Mouse (Mus musculus): ENCODE data around the gene Gm13279. TPM values are rescaled to one million over a fixed set of nuclear protein-coding genes. Genes with fewer than 3 reads are reported as not detected.
"Not testable (repeated sequence)": the region's sequence is repeated elsewhere in the genome, so short reads cannot be mapped to it uniquely, and the experiment has no call there.

The Gm13279 gene
- polyA plus RNA-seq, 1 experiment: not detected

DNA sequence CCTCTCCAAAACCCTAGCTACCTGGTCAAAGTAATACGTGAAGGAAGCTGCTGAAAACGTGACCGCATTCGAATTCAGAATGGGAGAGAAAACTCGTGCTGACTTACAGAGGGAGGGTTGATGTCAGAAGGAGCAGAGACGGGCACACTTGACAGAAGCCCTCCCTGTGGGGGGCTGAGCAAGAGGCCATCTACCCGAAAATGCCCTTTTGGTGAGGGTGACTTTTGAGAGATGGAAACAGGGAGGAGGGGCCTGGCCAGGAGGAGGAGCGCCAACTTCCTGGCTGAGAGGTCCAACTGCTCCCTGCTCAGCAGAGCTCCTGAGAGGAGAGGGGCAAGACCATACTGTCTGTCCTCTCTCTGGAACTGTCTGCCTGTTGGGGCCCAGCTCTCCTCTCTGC, 8.0 kb downstream of the Gm13279 start, which contains the start of gene Gm13288:
Gene Gm13288, plus strand, starts transcription at position 301 of the 400 bp plus-strand sequence.
- H3K79me2 ChIP-seq (ENCODE audit: control insufficient read depth, insufficient read depth); H3K4me3 ChIP-seq; H3K27me3 ChIP-seq (ENCODE audit: control insufficient read depth, insufficient read depth, insufficient read length); H3K36me3 ChIP-seq (ENCODE audit: control insufficient read depth, insufficient read depth); H3ac ChIP-seq (ENCODE audit: control insufficient read depth, insufficient read length); H3K4me2 ChIP-seq (ENCODE audit: low read depth): not testable (repeated sequence)

DNA sequence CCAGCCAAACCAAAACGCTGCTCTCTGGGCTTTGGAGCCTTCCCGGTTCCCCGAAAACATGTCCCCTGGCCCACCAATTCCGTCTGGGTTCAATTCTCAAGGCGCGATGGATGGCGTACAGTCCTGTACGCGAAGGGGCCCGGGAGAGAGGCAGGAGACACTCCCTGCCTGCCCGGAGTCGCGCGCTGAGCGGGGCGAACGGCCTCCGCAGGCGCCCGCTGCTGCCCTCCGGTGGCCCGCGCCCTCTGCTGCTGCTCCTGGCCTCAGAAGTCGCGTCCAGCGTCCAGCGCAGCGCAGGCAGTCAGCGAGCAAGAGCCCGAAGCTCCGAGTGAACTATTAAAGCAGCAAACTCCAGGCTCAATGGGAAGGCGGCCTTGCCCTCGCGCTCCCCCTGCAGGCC, 8.6 kb downstream of the Gm13279 start:
- not testable (repeated sequence) for H3K36me3 ChIP-seq (ENCODE audit: control insufficient read depth, insufficient read depth); H3K79me2 ChIP-seq (ENCODE audit: control insufficient read depth, insufficient read depth); H3K27me3 ChIP-seq (ENCODE audit: control insufficient read depth, insufficient read depth, insufficient read length); H3K4me2 ChIP-seq (ENCODE audit: low read depth); H3ac ChIP-seq (ENCODE audit: control insufficient read depth, insufficient read length); H3K4me3 ChIP-seq

DNA sequence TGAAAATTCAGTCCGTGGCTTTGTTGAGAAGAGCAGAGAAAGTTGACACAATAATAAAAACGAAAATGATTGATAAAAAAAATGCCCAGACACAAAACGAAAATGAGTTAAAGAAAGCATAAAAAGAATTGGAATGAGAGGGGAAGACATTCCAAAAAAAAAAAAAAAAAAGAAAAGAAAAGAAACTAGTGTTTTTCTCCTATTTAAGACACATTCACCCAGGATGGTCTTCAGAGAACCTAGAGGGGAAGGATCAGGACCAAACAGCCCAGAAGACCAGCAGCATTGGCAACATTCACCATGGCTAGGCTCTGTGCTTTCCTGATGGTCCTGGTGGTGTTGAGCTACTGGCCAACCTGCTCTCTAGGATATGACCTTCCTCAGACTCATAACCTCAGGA, 18.7 kb downstream of the Gm13279 start, which contains the start of gene Ifna7:
Gene Ifna7, plus strand, starts transcription at position 301 of the 400 bp plus-strand sequence.
- TF ChIP-seq POLR2A (IDR thresholded peaks at IDR 0.05; ENCODE audit: insufficient read length, low read depth) (no peak), MYOD1 (IDR thresholded peaks at IDR 0.05; ENCODE audit: control insufficient read depth in 1 of 3, insufficient read length in 2 of 3, low read depth in 2 of 3) (no peak), MAX (IDR thresholded peaks at IDR 0.05; ENCODE audit: low read depth) (no peak), TCF12 (IDR thresholded peaks at IDR 0.05; ENCODE audit: insufficient read depth, poor library complexity, severe bottlenecking) (no peak), CEBPB (IDR thresholded peaks at IDR 0.05; ENCODE audit: insufficient read depth, poor library complexity, severe bottlenecking) (no peak), TCF3 (IDR thresholded peaks at IDR 0.05; ENCODE audit: insufficient read length, low read depth) (no peak), SRF (IDR thresholded peaks at IDR 0.05; ENCODE audit: control insufficient read depth, insufficient read length, low read depth) (no peak), POLR2AphosphoS2 (IDR thresholded peaks at IDR 0.05; ENCODE audit: insufficient read length, low read depth) (no peak), REST (IDR thresholded peaks at IDR 0.05; ENCODE audit: insufficient read depth, insufficient read length) (no peak), USF1 (IDR thresholded peaks at IDR 0.05; ENCODE audit: low read depth) (no peak), MYOG (IDR thresholded peaks at IDR 0.05; ENCODE audit: control insufficient read depth in 1 of 3, insufficient read depth in 1 of 3, insufficient read length in 2 of 3, low read depth in 2 of 3) (no peak), E2F4 (IDR thresholded peaks at IDR 0.05; ENCODE audit: insufficient read depth) (no peak)
- no peak within 1 kb of the TSS for H3ac ChIP-seq (ENCODE audit: control insufficient read depth, insufficient read length)
- peaks cover 7% of the 10 kb centered on the region for H3K27me3 ChIP-seq (ENCODE audit: control insufficient read depth, insufficient read depth, insufficient read length)
- no peak within 1 kb of the TSS for H3K4me2 ChIP-seq (ENCODE audit: low read depth)
- H3K36me3 ChIP-seq (ENCODE audit: control insufficient read depth, insufficient read depth): no peaks in the 10 kb centered on the region
- no peak within 1 kb of the TSS for H3K4me3 ChIP-seq
- H3K79me2 ChIP-seq (ENCODE audit: control insufficient read depth, insufficient read depth): no peaks in the 10 kb centered on the region

DNA sequence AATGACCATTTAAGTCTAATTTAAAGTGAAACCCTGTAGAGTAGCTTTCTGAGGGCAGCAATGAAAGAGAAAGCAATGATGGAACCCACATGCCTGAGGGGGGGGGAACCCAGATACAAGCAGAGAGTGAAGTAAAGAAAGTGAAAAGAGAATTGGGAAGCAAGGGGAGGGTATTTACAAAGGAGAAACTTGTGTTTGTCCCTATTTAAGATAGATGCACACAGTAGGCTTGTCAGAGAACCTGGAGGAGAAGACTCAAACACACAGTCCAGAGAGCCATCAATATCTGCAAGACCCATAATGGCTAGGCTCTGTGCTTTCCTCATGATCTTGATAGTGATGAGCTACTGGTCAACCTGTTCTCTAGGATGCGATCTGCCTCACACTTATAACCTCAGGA, 22.5 kb downstream of the Gm13279 start, which contains the start of gene Ifna11:
Gene Ifna11, plus strand, starts transcription at position 301 of the 400 bp plus-strand sequence.
- Histone ChIP-seq H3K4me2 (ENCODE audit: low read depth) (no peak within 1 kb of the TSS), H3ac (ENCODE audit: control insufficient read depth, insufficient read length) (no peak within 1 kb of the TSS), H3K4me3 (no peak within 1 kb of the TSS), H3K36me3 (ENCODE audit: control insufficient read depth, insufficient read depth) (no peaks in the 10 kb centered on the region), H3K27me3 (ENCODE audit: control insufficient read depth, insufficient read depth, insufficient read length) (peaks cover 9% of the 10 kb centered on the region), H3K79me2 (ENCODE audit: control insufficient read depth, insufficient read depth) (no peaks in the 10 kb centered on the region)
- no peak for TF ChIP-seq REST (IDR thresholded peaks at IDR 0.05; ENCODE audit: insufficient read depth, insufficient read length)
- TF ChIP-seq TCF12 (IDR thresholded peaks at IDR 0.05; ENCODE audit: insufficient read depth, poor library complexity, severe bottlenecking): no peak
- no peak for TF ChIP-seq POLR2A (IDR thresholded peaks at IDR 0.05; ENCODE audit: insufficient read length, low read depth)
- no peak for TF ChIP-seq MYOG (IDR thresholded peaks at IDR 0.05; ENCODE audit: control insufficient read depth in 1 of 3, insufficient read depth in 1 of 3, insufficient read length in 2 of 3, low read depth in 2 of 3)
- no peak for TF ChIP-seq USF1 (IDR thresholded peaks at IDR 0.05; ENCODE audit: low read depth)
- no peak for TF ChIP-seq CEBPB (IDR thresholded peaks at IDR 0.05; ENCODE audit: insufficient read depth, poor library complexity, severe bottlenecking)
- no peak for TF ChIP-seq E2F4 (IDR thresholded peaks at IDR 0.05; ENCODE audit: insufficient read depth)
- no peak for TF ChIP-seq POLR2AphosphoS2 (IDR thresholded peaks at IDR 0.05; ENCODE audit: insufficient read length, low read depth)
- no peak for TF ChIP-seq MAX (IDR thresholded peaks at IDR 0.05; ENCODE audit: low read depth)
- no peak for TF ChIP-seq SRF (IDR thresholded peaks at IDR 0.05; ENCODE audit: control insufficient read depth, insufficient read length, low read depth)

DNA sequence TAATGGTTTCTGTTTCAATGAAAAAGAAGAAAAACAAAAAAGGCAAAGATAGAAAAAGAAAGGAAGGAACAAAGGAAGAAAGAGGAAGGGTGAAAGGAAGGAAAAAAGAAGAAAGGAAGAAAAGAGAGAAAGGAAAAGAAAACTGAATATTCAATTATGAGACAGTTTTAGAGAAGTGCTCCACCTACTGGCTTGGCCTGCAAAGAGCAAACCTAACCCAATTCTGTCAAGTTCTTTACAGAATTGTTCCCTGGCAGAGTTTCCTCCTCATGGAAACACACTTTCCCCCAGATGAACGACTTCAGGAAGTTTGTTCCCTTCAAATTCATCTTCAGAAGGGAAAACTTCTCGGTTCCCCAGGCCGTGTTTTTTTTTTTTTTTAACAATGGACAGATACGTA, 25.8 kb downstream of the Gm13279 start:
- Histone ChIP-seq H3K36me3 (ENCODE audit: control insufficient read depth, insufficient read depth) (no peaks in the 10 kb centered on the region), H3K4me3 (no peak overlapping the region), H3K27me3 (ENCODE audit: control insufficient read depth, insufficient read depth, insufficient read length) (peaks cover 6% of the 10 kb centered on the region), H3ac (ENCODE audit: control insufficient read depth, insufficient read length) (no peak overlapping the region), H3K79me2 (ENCODE audit: control insufficient read depth, insufficient read depth) (no peaks in the 10 kb centered on the region), H3K4me2 (ENCODE audit: low read depth) (no peak overlapping the region)
- TF ChIP-seq CEBPB (IDR thresholded peaks at IDR 0.05; ENCODE audit: insufficient read depth, poor library complexity, severe bottlenecking) (no peak), POLR2AphosphoS2 (IDR thresholded peaks at IDR 0.05; ENCODE audit: insufficient read length, low read depth) (no peak), TCF3 (IDR thresholded peaks at IDR 0.05; ENCODE audit: insufficient read length, low read depth) (no peak), SRF (IDR thresholded peaks at IDR 0.05; ENCODE audit: control insufficient read depth, insufficient read length, low read depth) (no peak), POLR2A (IDR thresholded peaks at IDR 0.05; ENCODE audit: insufficient read length, low read depth) (no peak)

DNA sequence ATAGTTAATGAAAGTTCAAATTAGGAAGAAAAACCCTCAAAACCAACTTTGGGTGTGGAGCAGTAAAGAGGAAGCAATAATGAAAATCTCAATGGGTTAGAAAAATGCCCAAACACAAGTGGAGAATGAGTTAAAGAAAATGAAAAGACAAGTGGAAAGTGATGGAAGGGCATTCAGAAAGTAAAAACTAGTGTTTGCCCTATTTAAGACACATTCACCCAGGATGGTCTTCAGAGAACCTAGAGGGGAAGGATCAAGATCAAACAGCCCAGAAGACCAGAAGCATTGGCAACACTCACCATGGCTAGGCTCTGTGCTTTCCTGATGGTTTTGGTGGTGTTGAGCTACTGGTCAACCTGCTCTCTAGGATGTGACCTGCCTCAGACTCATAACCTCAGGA, 29.9 kb downstream of the Gm13279 start, which contains the start of gene Ifna6:
Gene Ifna6, plus strand, starts transcription at position 301 of the 400 bp plus-strand sequence.
- H3ac ChIP-seq (ENCODE audit: control insufficient read depth, insufficient read length); H3K27me3 ChIP-seq (ENCODE audit: control insufficient read depth, insufficient read depth, insufficient read length); H3K4me2 ChIP-seq (ENCODE audit: low read depth); H3K4me3 ChIP-seq; H3K36me3 ChIP-seq (ENCODE audit: control insufficient read depth, insufficient read depth); H3K79me2 ChIP-seq (ENCODE audit: control insufficient read depth, insufficient read depth): not testable (repeated sequence)
